Mouse (Mus musculus): ENCODE measurements around the gene Zzef1. TPM values are rescaled to one million over a fixed set of nuclear protein-coding genes. Genes with fewer than 3 reads are reported as not detected.

Gene Zzef1
- polyA plus RNA-seq, 1 experiment from 2014 or later = 10.6 TPM

DNA sequence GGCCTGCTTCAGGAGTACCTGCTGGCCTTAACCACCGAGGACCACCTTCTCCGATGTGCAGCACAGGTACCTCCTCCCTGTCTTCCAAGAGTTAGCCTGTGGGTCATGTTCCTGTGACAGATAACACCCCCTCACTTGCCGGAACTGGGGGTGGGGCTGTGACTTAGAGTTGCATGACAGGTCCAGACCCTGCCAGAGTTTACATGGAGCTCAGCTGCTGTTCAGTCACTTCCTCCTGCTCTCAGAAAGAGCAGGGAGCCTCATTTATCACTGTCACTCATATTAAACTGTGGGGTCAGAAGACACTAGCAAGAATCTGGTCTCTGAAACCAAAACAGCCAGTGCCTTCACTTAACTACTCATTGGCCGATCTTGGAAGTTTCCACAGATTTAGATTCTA lies 127.1 kb downstream of the Zzef1 start:
- ATAC-seq (ENCODE audit: insufficient number of reproducible peaks, insufficient read depth, low FRiP score, low TSS enrichment, low read depth) = no peak
- H3K27ac ChIP-seq = no peak overlapping the region

DNA sequence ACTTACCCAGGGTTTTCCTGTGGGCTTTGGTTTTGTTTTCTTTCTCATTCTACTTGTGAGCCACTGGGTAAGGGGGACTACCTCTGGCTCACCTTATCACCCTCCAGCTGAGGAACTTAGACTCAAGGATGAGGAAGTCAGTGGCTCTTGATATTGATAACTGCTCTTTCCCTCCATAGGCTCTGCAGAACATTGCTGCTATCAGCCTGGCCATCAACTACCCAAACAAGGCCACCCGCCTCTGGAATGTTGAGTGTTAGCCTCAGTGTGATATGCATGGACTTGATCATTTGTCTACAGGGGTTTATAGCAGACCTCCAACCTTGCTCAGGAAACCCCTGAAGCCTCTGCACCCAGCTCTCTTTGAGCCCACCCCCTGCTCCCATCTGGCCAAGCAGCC lies 128.4 kb downstream of the Zzef1 start:
- no peak for ATAC-seq (ENCODE audit: insufficient number of reproducible peaks, insufficient read depth, low FRiP score, low TSS enrichment, low read depth)
- H3K4me3 ChIP-seq = no peak overlapping the region
- H3K27me3 ChIP-seq = no peaks in the 10 kb centered on the region
- H3K27ac ChIP-seq = no peak overlapping the region
- no peaks in the 10 kb centered on the region for H3K9me3 ChIP-seq
- H3K9ac ChIP-seq = no peak overlapping the region
- H3K36me3 ChIP-seq = peaks cover 55% of the 10 kb centered on the region
- no peak overlapping the region for H3K4me2 ChIP-seq
- WGBS = 91% methylated on average over 1 of the region's 1 CpGs
- no peaks in the 10 kb centered on the region for H3K4me1 ChIP-seq

More for the DNA sequence above, 127.1 kb downstream of the Zzef1 start:
- Histone ChIP-seq H3K36me3 (peaks cover 68% of the 10 kb centered on the region), H3K9me3 (no peaks in the 10 kb centered on the region), H3K27me3 (no peaks in the 10 kb centered on the region), H3K9ac (no peak overlapping the region), H3K4me1 (no peaks in the 10 kb centered on the region), H3K4me2 (no peak overlapping the region), H3K4me3 (no peak overlapping the region)
- 76% methylated on average over 4 of the region's 4 CpGs for WGBS

GRCm38 (mm10) chr11:72925067-72925466 lies 129.0 kb downstream of the Zzef1 start:
- H3K4me2 ChIP-seq = no peak overlapping the region
- no peak overlapping the region for H3K27ac ChIP-seq
- 62% methylated on average over 2 of the region's 2 CpGs for WGBS
- H3K4me3 ChIP-seq = no peak overlapping the region
- H3K9ac ChIP-seq = no peak overlapping the region
- ATAC-seq (ENCODE audit: insufficient number of reproducible peaks, insufficient read depth, low FRiP score, low TSS enrichment, low read depth) = no peak
- no peaks in the 10 kb centered on the region for H3K9me3 ChIP-seq
- no peaks in the 10 kb centered on the region for H3K27me3 ChIP-seq
- no peaks in the 10 kb centered on the region for H3K4me1 ChIP-seq
- peaks cover 50% of the 10 kb centered on the region for H3K36me3 ChIP-seq

- no peaks in the 10 kb centered on the region for H3K9me3 ChIP-seq
- no peak overlapping the region for H3K4me2 ChIP-seq
- WGBS = 54% methylated on average over 13 of the region's 13 CpGs
- H3K36me3 ChIP-seq = peaks cover 43% of the 10 kb centered on the region
- no peaks in the 10 kb centered on the region for H3K27me3 ChIP-seq
- H3K27ac ChIP-seq = no peak overlapping the region
- ATAC-seq (ENCODE audit: insufficient number of reproducible peaks, insufficient read depth, low FRiP score, low TSS enrichment, low read depth) = no peak
- no peak overlapping the region for H3K4me3 ChIP-seq
- no peak overlapping the region for H3K9ac ChIP-seq
- H3K4me1 ChIP-seq = no peaks in the 10 kb centered on the region
These were observed 130.3 kb downstream of the Zzef1 start for GRCm38 (mm10) chr11:72926226-72926890.

GRCm38 (mm10) chr11:72928516-72928915 lies 132.5 kb downstream of the Zzef1 start:
- peaks cover 26% of the 10 kb centered on the region for H3K36me3 ChIP-seq
- H3K4me3 ChIP-seq = no peak overlapping the region
- H3K27me3 ChIP-seq = no peaks in the 10 kb centered on the region
- WGBS = 65% methylated on average over 2 of the region's 2 CpGs
- ATAC-seq (ENCODE audit: insufficient number of reproducible peaks, insufficient read depth, low FRiP score, low TSS enrichment, low read depth) = no peak
- H3K27ac ChIP-seq = no peak overlapping the region
- no peak overlapping the region for H3K9ac ChIP-seq
- no peaks in the 10 kb centered on the region for H3K9me3 ChIP-seq
- H3K4me1 ChIP-seq = no peaks in the 10 kb centered on the region
- no peak overlapping the region for H3K4me2 ChIP-seq

GRCm38 (mm10) chr11:72940208-72941143 lies 144.4 kb downstream of the Zzef1 start:
- 25% methylated on average over 20 of the region's 20 CpGs for WGBS
- peak; percentile 59; the same call in 1 of the 2 replicates for ATAC-seq (ENCODE audit: insufficient number of reproducible peaks, insufficient read depth, low FRiP score, low TSS enrichment, low read depth)

GRCm38 (mm10) chr11:72944996-72945793 lies 149.2 kb downstream of the Zzef1 start:
- no peak overlapping the region for H3K4me3 ChIP-seq
- H3K9me3 ChIP-seq = no peaks in the 10 kb centered on the region
- H3K36me3 ChIP-seq = no peaks in the 10 kb centered on the region
- no peaks in the 10 kb centered on the region for H3K27me3 ChIP-seq
- 44% methylated on average over 7 of the region's 7 CpGs for WGBS
- no peak overlapping the region for H3K9ac ChIP-seq
- no peak overlapping the region for H3K27ac ChIP-seq
- H3K4me1 ChIP-seq = peaks cover 25% of the 10 kb centered on the region
- no peak overlapping the region for H3K4me2 ChIP-seq
- ATAC-seq (ENCODE audit: insufficient number of reproducible peaks, insufficient read depth, low FRiP score, low TSS enrichment, low read depth) = no peak

More at GRCm38 (mm10) chr11:72940208-72941143, 144.4 kb downstream of the Zzef1 start:
- Histone ChIP-seq H3K4me3 (peak overlapping the region; percentile 33), H3K27ac (peak overlapping the region; percentile 55; the same call in 1 of the 2 replicates), H3K9ac (peak overlapping the region; percentile 58), H3K4me1 (peaks cover 15% of the 10 kb centered on the region; the same call in 1 of the 2 replicates), H3K36me3 (no peaks in the 10 kb centered on the region), H3K4me2 (peak overlapping the region; percentile 46), H3K9me3 (no peaks in the 10 kb centered on the region), H3K27me3 (no peaks in the 10 kb centered on the region)

DNA sequence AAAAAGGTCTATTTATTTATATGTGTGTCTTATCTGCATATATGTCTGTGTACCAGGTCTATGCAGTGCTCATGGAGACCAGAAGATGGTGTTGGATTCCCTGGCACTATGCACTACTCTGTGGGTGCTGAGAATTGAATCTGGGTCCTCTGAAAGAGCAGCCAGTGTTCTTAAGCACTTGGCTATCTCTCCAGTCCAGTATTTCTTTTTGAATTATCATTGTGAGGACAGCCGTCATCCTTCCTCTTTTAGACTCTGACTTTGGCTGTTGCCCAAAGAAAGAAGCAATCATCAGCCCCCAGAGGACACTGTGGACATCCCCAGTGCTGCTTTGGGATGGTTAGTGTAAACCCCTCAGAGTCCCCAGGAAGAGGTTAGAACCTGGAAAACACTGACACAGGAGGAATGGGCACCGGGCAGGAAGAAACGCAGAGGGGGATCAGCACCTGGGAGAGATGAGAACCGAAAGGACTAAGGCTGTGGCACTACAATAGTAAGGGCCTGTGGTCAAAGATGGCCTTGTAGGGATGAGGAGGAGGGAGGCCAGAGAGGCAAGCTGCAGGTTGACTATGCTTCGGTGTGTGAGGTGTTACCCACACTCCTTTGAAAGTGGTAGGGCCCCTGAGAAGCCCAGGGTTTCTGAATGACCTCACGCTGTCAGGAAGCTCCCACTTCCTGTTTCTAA lies 150.0 kb downstream of the Zzef1 start:
- no peaks in the 10 kb centered on the region for H3K36me3 ChIP-seq
- WGBS = 52% methylated on average over 6 of the region's 6 CpGs
- H3K4me3 ChIP-seq = no peak overlapping the region
- no peaks in the 10 kb centered on the region for H3K9me3 ChIP-seq
- peaks cover 18% of the 10 kb centered on the region for H3K4me1 ChIP-seq
- no peak overlapping the region for H3K9ac ChIP-seq
- H3K27me3 ChIP-seq = no peaks in the 10 kb centered on the region
- no peak overlapping the region for H3K4me2 ChIP-seq
- no peak for ATAC-seq (ENCODE audit: insufficient number of reproducible peaks, insufficient read depth, low FRiP score, low TSS enrichment, low read depth)
- no peak overlapping the region for H3K27ac ChIP-seq

GRCm38 (mm10) chr11:72946560-72947119 lies 150.6 kb downstream of the Zzef1 start:
- Histone ChIP-seq H3K9ac (0 out of 2 replicates have a peak overlapping the region, but pooled peaks have one; percentile 7), H3K27ac (no peak overlapping the region), H3K4me1 (peaks cover 15% of the 10 kb centered on the region), H3K9me3 (no peaks in the 10 kb centered on the region), H3K4me3 (no peak overlapping the region), H3K27me3 (no peaks in the 10 kb centered on the region), H3K36me3 (no peaks in the 10 kb centered on the region), H3K4me2 (no peak overlapping the region)
- 41% methylated on average over 6 of the region's 6 CpGs for WGBS
- ATAC-seq (ENCODE audit: insufficient number of reproducible peaks, insufficient read depth, low FRiP score, low TSS enrichment, low read depth) = no peak

DNA sequence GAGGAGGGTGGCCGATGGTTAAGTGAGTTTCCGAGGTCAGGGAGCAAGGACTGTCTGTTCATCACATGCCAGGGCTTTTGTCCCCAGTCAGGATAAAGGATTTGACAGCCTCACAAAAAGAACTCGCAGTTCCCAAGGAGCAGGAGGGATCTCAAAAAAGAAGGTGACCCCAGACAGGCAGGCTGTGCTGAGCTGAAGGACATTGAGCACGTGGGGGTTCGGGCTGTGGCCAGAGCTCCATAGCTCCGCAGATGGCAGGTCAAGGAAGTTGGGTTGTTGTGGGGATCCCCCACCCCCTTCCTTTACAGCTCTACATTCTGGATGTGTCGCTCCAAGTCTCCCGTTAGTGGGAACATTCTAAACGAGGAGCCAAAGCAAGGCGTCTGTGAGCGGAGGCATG lies 151.8 kb downstream of the Zzef1 start:
- Histone ChIP-seq H3K9ac (no peak overlapping the region), H3K4me2 (no peak overlapping the region), H3K4me3 (no peak overlapping the region), H3K27me3 (no peaks in the 10 kb centered on the region), H3K36me3 (no peaks in the 10 kb centered on the region), H3K4me1 (peaks cover 17% of the 10 kb centered on the region), H3K9me3 (no peaks in the 10 kb centered on the region), H3K27ac (no peak overlapping the region)
- ATAC-seq (ENCODE audit: insufficient number of reproducible peaks, insufficient read depth, low FRiP score, low TSS enrichment, low read depth) = no peak
- 65% methylated on average over 11 of the region's 11 CpGs for WGBS
